Mouse (Mus musculus): ENCODE data around the gene Ptdss2. TPM values are rescaled to one million over a fixed set of nuclear protein-coding genes. Genes with fewer than 3 reads are reported as not detected.

The Ptdss2 gene
- polyA plus RNA-seq, 1 experiment from 2014 or later, result 83.4 TPM

- peaks cover 68% of the 10 kb centered on the region for H3K36me3 ChIP-seq
Measured at GRCm38 (mm10) chr7:141164397-141164796, 42.2 kb downstream of the Ptdss2 start.

GRCm38 (mm10) chr7:141164850-141165249, 42.7 kb downstream of the Ptdss2 start:
- Histone ChIP-seq H3K9me3 (replicated peaks) (no peaks in the 10 kb centered on the region), H3K9ac (no peak overlapping the region), H3K36me3 (peaks cover 64% of the 10 kb centered on the region), H3K4me2 (no peak overlapping the region), H3K27ac (no peak overlapping the region), H3K27me3 (no peaks in the 10 kb centered on the region), H3K4me1 (peaks cover 19% of the 10 kb centered on the region), H3K4me3 (replicated peaks) (no peak overlapping the region)
- 83% methylated on average over 6 of the region's 6 CpGs for WGBS
- no peak for ATAC-seq (replicated peaks; ENCODE audit: low FRiP score)

More at GRCm38 (mm10) chr7:141164397-141164796, 42.2 kb downstream of the Ptdss2 start:
- WGBS, result 92% methylated on average over 7 of the region's 7 CpGs
- no peak overlapping the region for H3K4me2 ChIP-seq
- peaks cover 19% of the 10 kb centered on the region for H3K4me1 ChIP-seq
- H3K9me3 ChIP-seq (replicated peaks), result no peaks in the 10 kb centered on the region
- H3K27ac ChIP-seq, result no peak overlapping the region
- no peaks in the 10 kb centered on the region for H3K27me3 ChIP-seq
- H3K9ac ChIP-seq, result no peak overlapping the region
- H3K4me3 ChIP-seq (replicated peaks), result no peak overlapping the region
- no peak for ATAC-seq (replicated peaks; ENCODE audit: low FRiP score)

DNA sequence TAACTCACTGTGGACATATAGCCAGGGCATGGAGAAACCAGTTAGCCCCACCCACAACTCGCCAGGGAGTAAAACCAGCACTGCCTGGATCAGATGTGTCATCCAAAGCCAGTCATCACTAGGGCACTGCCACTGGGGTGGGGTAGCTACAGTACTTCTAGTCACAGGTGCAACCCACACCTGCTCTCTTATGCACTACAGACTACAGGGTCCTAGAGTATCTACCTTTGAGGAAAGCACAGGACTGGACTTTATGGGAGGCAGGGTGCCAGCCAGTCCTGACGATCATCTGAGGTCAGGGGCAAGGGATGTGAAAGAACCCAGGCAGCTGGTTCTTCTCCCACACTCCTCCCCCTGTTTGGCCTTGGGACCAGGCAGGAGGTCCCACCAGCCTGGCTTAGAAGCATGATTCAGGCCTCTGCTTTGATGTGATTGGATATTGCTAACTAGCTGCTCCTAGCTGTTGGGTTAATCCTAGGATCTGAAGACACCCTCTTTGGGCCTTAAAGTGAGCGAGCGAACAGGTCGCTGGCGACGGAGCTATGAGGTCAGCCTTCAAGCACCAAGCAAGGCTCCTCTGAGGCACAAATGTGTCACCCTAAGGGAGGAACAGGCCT, 45.8 kb downstream of the Ptdss2 start:
- peaks cover 28% of the 10 kb centered on the region for H3K4me1 ChIP-seq
- WGBS, result 10% methylated on average over 7 of the region's 7 CpGs
- no peaks in the 10 kb centered on the region for H3K27me3 ChIP-seq
- peak overlapping the region; percentile 62 for H3K9ac ChIP-seq
- H3K27ac ChIP-seq, result peak overlapping the region; percentile 70
- ATAC-seq (replicated peaks; ENCODE audit: low FRiP score), result no peak
- no peaks in the 10 kb centered on the region for H3K9me3 ChIP-seq (replicated peaks)
- peaks cover 32% of the 10 kb centered on the region for H3K36me3 ChIP-seq
- H3K4me2 ChIP-seq, result peak overlapping the region; percentile 68
- H3K4me3 ChIP-seq (replicated peaks), result peak overlapping the region; percentile 55

- peak overlapping the region; percentile 68 for H3K4me2 ChIP-seq
- peak overlapping the region; percentile 62 for H3K9ac ChIP-seq
- peak; percentile 44 for ATAC-seq (replicated peaks; ENCODE audit: low FRiP score)
- peaks cover 33% of the 10 kb centered on the region for H3K4me1 ChIP-seq
- no peaks in the 10 kb centered on the region for H3K9me3 ChIP-seq (replicated peaks)
- no peaks in the 10 kb centered on the region for H3K27me3 ChIP-seq
- H3K27ac ChIP-seq, result peak overlapping the region; percentile 70
- H3K4me3 ChIP-seq (replicated peaks), result peak overlapping the region; percentile 55
- WGBS, result 2% methylated on average over 22 of the region's 22 CpGs
- peaks cover 27% of the 10 kb centered on the region for H3K36me3 ChIP-seq
Measured at GRCm38 (mm10) chr7:141168518-141168953, 46.4 kb downstream of the Ptdss2 start.

DNA sequence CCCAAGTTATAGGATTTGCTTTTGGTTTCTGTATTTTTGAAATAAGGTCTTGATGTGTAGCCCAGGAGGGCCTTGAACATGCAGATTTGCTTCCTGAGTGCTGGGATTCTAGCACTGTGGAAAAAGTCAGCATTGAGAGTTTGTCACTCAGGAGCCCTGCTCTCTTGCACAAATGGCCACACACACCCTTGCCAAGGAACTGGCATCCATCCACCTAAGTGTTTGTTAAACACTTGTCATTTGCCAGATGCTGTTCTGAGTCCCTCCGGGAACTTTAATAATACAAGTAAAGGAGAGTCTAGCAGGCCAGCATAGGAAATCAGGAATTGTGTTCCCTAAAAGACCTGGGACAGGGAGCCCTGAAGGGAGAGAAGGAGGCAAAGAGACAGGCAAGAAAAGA, 47.1 kb downstream of the Ptdss2 start:
- Histone ChIP-seq H3K9ac (no peak overlapping the region), H3K36me3 (peaks cover 19% of the 10 kb centered on the region), H3K9me3 (replicated peaks) (no peaks in the 10 kb centered on the region), H3K4me1 (peaks cover 35% of the 10 kb centered on the region), H3K4me3 (replicated peaks) (no peak overlapping the region), H3K4me2 (no peak overlapping the region), H3K27ac (no peak overlapping the region), H3K27me3 (no peaks in the 10 kb centered on the region)
- 78% methylated on average over 1 of the region's 1 CpGs for WGBS
- no peak for ATAC-seq (replicated peaks; ENCODE audit: low FRiP score)

- Histone ChIP-seq H3K9me3 (replicated peaks) (no peaks in the 10 kb centered on the region), H3K36me3 (peaks cover 13% of the 10 kb centered on the region), H3K27ac (no peak overlapping the region), H3K4me2 (no peak overlapping the region), H3K4me3 (replicated peaks) (no peak overlapping the region), H3K4me1 (peaks cover 35% of the 10 kb centered on the region), H3K27me3 (no peaks in the 10 kb centered on the region), H3K9ac (no peak overlapping the region)
- no peak for ATAC-seq (replicated peaks; ENCODE audit: low FRiP score)
Measured at GRCm38 (mm10) chr7:141169866-141170265, 47.7 kb downstream of the Ptdss2 start.

DNA sequence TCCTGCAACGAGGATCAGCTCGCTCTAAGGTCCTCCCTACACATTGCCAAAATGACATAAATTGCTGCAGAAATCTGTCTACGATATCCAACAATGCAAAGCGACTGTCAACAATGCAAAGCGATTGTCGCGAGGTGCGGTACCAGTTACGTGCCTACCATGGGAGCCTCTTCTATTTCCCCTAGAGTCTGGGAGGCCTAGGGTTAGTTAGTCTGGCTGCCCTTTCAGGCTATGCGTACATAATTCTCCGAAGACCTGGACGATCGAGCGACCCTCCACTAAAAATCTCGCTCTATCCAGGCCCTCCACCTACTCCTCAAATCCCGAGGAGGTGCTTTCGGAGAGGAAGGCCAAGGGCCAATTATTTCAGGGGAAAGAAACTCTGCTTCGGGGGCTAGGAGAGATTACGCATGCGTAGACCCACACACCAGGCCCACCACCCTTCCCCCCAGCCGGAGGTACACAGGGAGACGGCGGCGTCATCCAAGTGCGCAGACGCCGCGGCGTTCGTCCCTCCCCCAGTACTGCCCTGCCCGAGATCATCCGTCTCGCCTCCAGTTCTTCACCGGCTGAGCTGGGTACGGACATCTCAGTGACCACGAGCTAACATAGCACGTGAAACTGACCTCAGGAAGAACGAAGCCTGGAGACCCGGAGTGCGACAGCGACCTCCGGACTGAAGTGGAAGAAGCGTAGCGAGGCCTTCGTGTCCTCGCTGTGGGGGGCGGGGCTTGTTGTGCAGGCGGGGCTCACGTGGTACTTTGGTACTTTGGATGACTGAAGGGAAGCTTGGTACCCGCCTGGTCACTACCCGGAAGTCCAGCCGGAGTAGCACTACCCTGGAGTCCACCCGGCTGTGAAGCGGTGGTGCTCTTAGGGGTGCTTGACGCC, 50.2 kb downstream of the Ptdss2 start, which contains the start of gene Rnh1:
Gene Rnh1, minus strand, starts transcription at position 742 of the 891 bp plus-strand sequence.
- no peaks in the 10 kb centered on the region; the same call in 1 of the 2 replicates for H3K27me3 ChIP-seq
- H3K4me1 ChIP-seq, result peaks cover 29% of the 10 kb centered on the region
- no peaks in the 10 kb centered on the region for H3K9me3 ChIP-seq (replicated peaks)
- 3% methylated on average over 55 of the region's 55 CpGs for WGBS
- peak within 1 kb of the TSS; percentile 98 for H3K27ac ChIP-seq
- no peaks in the 10 kb centered on the region for H3K36me3 ChIP-seq
- peak; percentile 96 for ATAC-seq (replicated peaks; ENCODE audit: low FRiP score)
- peak within 1 kb of the TSS; percentile 68 for H3K4me2 ChIP-seq
- H3K4me3 ChIP-seq (replicated peaks), result peak within 1 kb of the TSS; percentile 62
- peak within 1 kb of the TSS; percentile 52 for H3K9ac ChIP-seq

GRCm38 (mm10) chr7:141173323-141173850, 51.2 kb downstream of the Ptdss2 start:
- peaks cover 21% of the 10 kb centered on the region for H3K4me1 ChIP-seq
- peak overlapping the region; percentile 68 for H3K4me2 ChIP-seq
- H3K27me3 ChIP-seq, result no peaks in the 10 kb centered on the region; the same call in 1 of the 2 replicates
- no peak for ATAC-seq (replicated peaks; ENCODE audit: low FRiP score)
- no peak overlapping the region for H3K9ac ChIP-seq
- 77% methylated on average over 5 of the region's 5 CpGs for WGBS
- peak overlapping the region; percentile 98 for H3K27ac ChIP-seq
- H3K9me3 ChIP-seq (replicated peaks), result no peaks in the 10 kb centered on the region
- H3K4me3 ChIP-seq (replicated peaks), result peak overlapping the region; percentile 62
- no peaks in the 10 kb centered on the region for H3K36me3 ChIP-seq

GRCm38 (mm10) chr7:141175068-141175467, 52.9 kb downstream of the Ptdss2 start:
- Histone ChIP-seq H3K4me2 (no peak overlapping the region), H3K4me3 (replicated peaks) (no peak overlapping the region), H3K36me3 (no peaks in the 10 kb centered on the region), H3K27me3 (no peaks in the 10 kb centered on the region; the same call in 1 of the 2 replicates), H3K9ac (no peak overlapping the region), H3K9me3 (replicated peaks) (no peaks in the 10 kb centered on the region), H3K4me1 (peaks cover 16% of the 10 kb centered on the region), H3K27ac (no peak overlapping the region)
- WGBS, result 82% methylated on average over 4 of the region's 4 CpGs
- ATAC-seq (replicated peaks; ENCODE audit: low FRiP score), result no peak

- no peak for ATAC-seq (replicated peaks; ENCODE audit: low FRiP score)
- Histone ChIP-seq H3K9ac (no peak overlapping the region), H3K4me3 (replicated peaks) (no peak overlapping the region), H3K36me3 (no peaks in the 10 kb centered on the region), H3K9me3 (replicated peaks) (no peaks in the 10 kb centered on the region), H3K4me2 (no peak overlapping the region), H3K4me1 (peaks cover 15% of the 10 kb centered on the region), H3K27me3 (no peaks in the 10 kb centered on the region; the same call in 1 of the 2 replicates), H3K27ac (no peak overlapping the region)
- WGBS, result 2% methylated on average over 8 of the region's 8 CpGs
Measured at GRCm38 (mm10) chr7:141176173-141176572, 54.0 kb downstream of the Ptdss2 start.

- H3K4me2 ChIP-seq, result no peak overlapping the region
- no peaks in the 10 kb centered on the region for H3K27me3 ChIP-seq
- no peak overlapping the region for H3K9ac ChIP-seq
- H3K4me1 ChIP-seq, result peaks cover 19% of the 10 kb centered on the region
- no peak overlapping the region for H3K4me3 ChIP-seq (replicated peaks)
- 93% methylated on average over 3 of the region's 3 CpGs for WGBS
- H3K9me3 ChIP-seq (replicated peaks), result no peaks in the 10 kb centered on the region
- H3K27ac ChIP-seq, result no peak overlapping the region
- peaks cover 35% of the 10 kb centered on the region for H3K36me3 ChIP-seq
- no peak for ATAC-seq (replicated peaks; ENCODE audit: low FRiP score)
Measured at GRCm38 (mm10) chr7:141188194-141188593, 66.0 kb downstream of the Ptdss2 start.

GRCm38 (mm10) chr7:141188733-141189132, 66.6 kb downstream of the Ptdss2 start:
- Histone ChIP-seq H3K4me2 (no peak overlapping the region), H3K9ac (no peak overlapping the region), H3K4me1 (peaks cover 20% of the 10 kb centered on the region), H3K36me3 (peaks cover 35% of the 10 kb centered on the region), H3K9me3 (replicated peaks) (no peaks in the 10 kb centered on the region), H3K4me3 (replicated peaks) (no peak overlapping the region), H3K27me3 (no peaks in the 10 kb centered on the region), H3K27ac (no peak overlapping the region)
- no peak for ATAC-seq (replicated peaks; ENCODE audit: low FRiP score)
- WGBS, result 88% methylated on average over 3 of the region's 3 CpGs

All from kidney, embryonic 15.5 days (tissue).